Mouse (Mus musculus): ENCODE results near the gene Hopx.

- no peak for TF ChIP-seq EP300 (IDR thresholded peaks at IDR 0.05)
- TF ChIP-seq CTCF (IDR thresholded peaks at IDR 0.05): no peak
Measured at GRCm38 (mm10) chr5:77140861-77141260, 25.9 kb upstream of the Hopx start.
